Mouse (Mus musculus) thymus, adult 2 months (tissue): ENCODE measurements around the gene Cox15. TPM values are rescaled to one million over a fixed set of nuclear protein-coding genes. Genes with fewer than 3 reads are reported as not detected.

ENCODE experiments used
- DNase-seq: peaks from one replicate; pipeline ENCODE4 v3.0.0; 2021
- H3K27ac ChIP-seq: fragments of 200-500 bp; 2 replicates; pipeline ENCODE4 v1.5.1; 2012; ENCODE audit warnings: low read length, control low read depth; ENCODE audit not compliant: control insufficient read depth, insufficient read depth
- H3K27me3 ChIP-seq: fragments of 200-500 bp; 2 replicates; pipeline ENCODE4 v1.6.1; 2012; ENCODE audit warnings: mild to moderate bottlenecking, low read length, moderate library complexity, mixed read lengths; ENCODE audit not compliant: control insufficient read depth, insufficient read depth
- H3K36me3 ChIP-seq: fragments of 200-500 bp; 2 replicates; pipeline ENCODE4 v1.6.1; 2012; ENCODE audit warnings: mild to moderate bottlenecking, low read length, moderate library complexity; ENCODE audit not compliant: control insufficient read depth, insufficient read depth
- H3K4me1 ChIP-seq: fragments of 200-500 bp; replicated peaks from 2 replicates; pipeline ENCODE4 v1.6.1; 2012; ENCODE audit warnings: low read length; ENCODE audit not compliant: control insufficient read depth, insufficient read depth
- H3K4me3 ChIP-seq: fragments of 200-500 bp; 2 replicates; pipeline ENCODE4 v1.5.1; 2012; ENCODE audit warnings: mild to moderate bottlenecking, low read length, control low read depth, moderate library complexity; ENCODE audit not compliant: control insufficient read depth, insufficient read depth
- CTCF ChIP-seq: fragments of 200-500 bp; IDR thresholded peaks from 2 replicates; pipeline ENCODE4 v1.5.1; 2012; ENCODE audit warnings: mild to moderate bottlenecking, control low read depth, low read length, moderate library complexity, borderline replicate concordance; ENCODE audit not compliant: control insufficient read depth, poor library complexity, insufficient read depth; ENCODE audit errors: extremely low read depth
- POLR2A ChIP-seq: fragments of 200-500 bp; IDR thresholded peaks from 2 replicates; pipeline ENCODE4 v1.6.1; 2012; ENCODE audit warnings: mild to moderate bottlenecking, low read length, control low read depth, moderate library complexity; ENCODE audit not compliant: control insufficient read depth, poor library complexity, insufficient read depth; ENCODE audit errors: extremely low read depth
- WGBS: fragments of 180-500 bp; shearing (Covaris S2); methylation state at CpG from one replicate; pipeline ENCODE4 v1.1.7; 2018; 5-methylcytosine and 5-hydroxymethylcytosine counted together
- polyA plus RNA-seq: library from polyadenylated mRNA; depleted of rRNA; stranded (reverse); fragments of >200 nt; gene quantifications from 2 replicates; pipeline ENCODE4 v1.2.3, GENCODE M21; 2012; rRNA removed

The Cox15 gene
- polyA plus RNA-seq, result 17.3 and 17.4 TPM in 2 replicates

- Histone ChIP-seq H3K36me3 (peaks cover 14% of the 10 kb centered on the region), H3K27me3 (no peaks in the 10 kb centered on the region), H3K27ac (peak within 1 kb of the TSS; percentile 91), H3K4me1 (peaks cover 3% of the 10 kb centered on the region; the same call in 1 of the 2 replicates), H3K4me3 (peak within 1 kb of the TSS; percentile 68)
- WGBS, result under 1% methylated on average over 62 of the region's 62 CpGs
- TF ChIP-seq POLR2A, result peak; percentile 97
- peak; percentile 66; the same call in 1 of the 2 replicates for TF ChIP-seq CTCF
- DNase-seq, result peak; percentile 99
These were observed at the start of gene Cox15, which contains the start of gene Cutc for GRCm38 (mm10) chr19:43752489-43753225. TSS of gene Cox15 (minus strand) at chr19:43753000. TSS of gene Cutc (plus strand) at chr19:43752996.

GRCm38 (mm10) chr19:43801427-43802051 lies 48.7 kb upstream of the Cox15 start:
- WGBS, result 23% methylated on average over 9 of the region's 9 CpGs
- Histone ChIP-seq H3K27ac (no peak overlapping the region), H3K27me3 (no peaks in the 10 kb centered on the region), H3K4me1 (no peaks in the 10 kb centered on the region), H3K4me3 (no peak overlapping the region), H3K36me3 (no peaks in the 10 kb centered on the region)
- DNase-seq, result no peak
- TF ChIP-seq CTCF (no peak), POLR2A (no peak)

GRCm38 (mm10) chr19:43797216-43797615 lies 44.4 kb upstream of the Cox15 start:
- no peaks in the 10 kb centered on the region for H3K27me3 ChIP-seq
- no peak overlapping the region for H3K4me3 ChIP-seq
- WGBS, result 81% methylated on average over 5 of the region's 5 CpGs
- no peak for TF ChIP-seq CTCF
- TF ChIP-seq POLR2A, result no peak
- no peaks in the 10 kb centered on the region for H3K4me1 ChIP-seq
- H3K36me3 ChIP-seq, result no peaks in the 10 kb centered on the region
- DNase-seq, result no peak
- no peak overlapping the region for H3K27ac ChIP-seq

GRCm38 (mm10) chr19:43795511-43795910 lies 42.7 kb upstream of the Cox15 start:
- H3K27ac ChIP-seq, result no peak overlapping the region
- DNase-seq, result no peak
- no peaks in the 10 kb centered on the region for H3K4me1 ChIP-seq
- no peak overlapping the region for H3K4me3 ChIP-seq
- H3K36me3 ChIP-seq, result no peaks in the 10 kb centered on the region
- TF ChIP-seq POLR2A (no peak), CTCF (no peak)
- H3K27me3 ChIP-seq, result no peaks in the 10 kb centered on the region
- WGBS, result 94% methylated on average over 8 of the region's 8 CpGs

- no peak for TF ChIP-seq CTCF
- TF ChIP-seq POLR2A, result no peak
- H3K4me1 ChIP-seq, result no peaks in the 10 kb centered on the region
- WGBS, result 98% methylated on average over 1 of the region's 1 CpGs
- no peak overlapping the region for H3K4me3 ChIP-seq
- no peak for DNase-seq
- H3K36me3 ChIP-seq, result no peaks in the 10 kb centered on the region
- no peak overlapping the region for H3K27ac ChIP-seq
- no peaks in the 10 kb centered on the region for H3K27me3 ChIP-seq
These were observed 41.2 kb upstream of the Cox15 start for GRCm38 (mm10) chr19:43793951-43794350.

GRCm38 (mm10) chr19:43792537-43792936 lies 39.7 kb upstream of the Cox15 start:
- DNase-seq, result no peak
- WGBS, result 98% methylated on average over 4 of the region's 4 CpGs
- Histone ChIP-seq H3K36me3 (no peaks in the 10 kb centered on the region), H3K4me3 (no peak overlapping the region), H3K27me3 (no peaks in the 10 kb centered on the region), H3K27ac (no peak overlapping the region), H3K4me1 (no peaks in the 10 kb centered on the region)
- TF ChIP-seq POLR2A, result no peak
- no peak for TF ChIP-seq CTCF

GRCm38 (mm10) chr19:43789817-43790216 lies 37.0 kb upstream of the Cox15 start:
- no peaks in the 10 kb centered on the region for H3K36me3 ChIP-seq

More at GRCm38 (mm10) chr19:43789817-43790216, 37.0 kb upstream of the Cox15 start:
- Histone ChIP-seq H3K27ac (no peak overlapping the region), H3K27me3 (no peaks in the 10 kb centered on the region), H3K4me3 (no peak overlapping the region), H3K4me1 (no peaks in the 10 kb centered on the region)
- no peak for DNase-seq
- TF ChIP-seq POLR2A, result no peak
- TF ChIP-seq CTCF, result no peak
- WGBS, result 92% methylated on average over 7 of the region's 7 CpGs
